Mouse (Mus musculus): ENCODE results near the gene Xcr1. TPM values are rescaled to one million over a fixed set of nuclear protein-coding genes. Genes with fewer than 3 reads are reported as not detected.

Gene Xcr1
- polyA plus RNA-seq, 1 experiment from 2014 or later, result not detected

DNA sequence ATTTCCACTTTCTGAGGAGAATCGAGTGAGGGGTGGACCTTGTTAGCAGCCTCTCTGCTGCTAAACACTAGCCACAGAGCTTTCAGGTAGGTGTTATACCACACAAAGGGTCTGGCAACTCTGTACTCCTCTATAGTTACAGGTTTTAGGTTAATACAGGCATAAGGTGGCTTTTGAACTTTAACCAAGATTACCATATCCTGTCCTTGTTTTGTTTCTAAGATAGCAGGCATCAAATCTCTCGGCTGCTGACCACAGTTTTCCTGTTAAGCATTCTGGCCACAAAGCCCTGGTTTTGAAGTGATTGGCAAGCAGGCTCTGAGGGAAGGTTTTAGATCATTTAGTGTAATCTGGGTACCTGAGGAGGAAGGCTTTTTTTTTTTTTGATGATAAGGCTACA lies 47.5 kb downstream of the Xcr1 start:
- H3K9ac ChIP-seq, result no peak overlapping the region
- no peaks in the 10 kb centered on the region for H3K9me3 ChIP-seq
- ATAC-seq (ENCODE audit: borderline replicate concordance, extremely low read depth, low FRiP score, low TSS enrichment), result no peak
- WGBS, result 74% methylated on average over 2 of the region's 2 CpGs
- no peak overlapping the region for H3K4me3 ChIP-seq
- no peaks in the 10 kb centered on the region for H3K27me3 ChIP-seq
- H3K27ac ChIP-seq, result no peak overlapping the region
- no peaks in the 10 kb centered on the region for H3K4me1 ChIP-seq
- H3K36me3 ChIP-seq, result peaks cover 45% of the 10 kb centered on the region
- no peak overlapping the region for H3K4me2 ChIP-seq

GRCm38 (mm10) chr9:123811831-123812230 lies 50.0 kb downstream of the Xcr1 start:
- Histone ChIP-seq H3K4me3 (no peak overlapping the region), H3K4me1 (no peaks in the 10 kb centered on the region), H3K36me3 (peaks cover 26% of the 10 kb centered on the region), H3K4me2 (no peak overlapping the region), H3K9ac (no peak overlapping the region), H3K9me3 (no peaks in the 10 kb centered on the region), H3K27me3 (no peaks in the 10 kb centered on the region), H3K27ac (no peak overlapping the region)
- no peak for ATAC-seq (ENCODE audit: borderline replicate concordance, extremely low read depth, low FRiP score, low TSS enrichment)
- 94% methylated on average over 3 of the region's 3 CpGs for WGBS

DNA sequence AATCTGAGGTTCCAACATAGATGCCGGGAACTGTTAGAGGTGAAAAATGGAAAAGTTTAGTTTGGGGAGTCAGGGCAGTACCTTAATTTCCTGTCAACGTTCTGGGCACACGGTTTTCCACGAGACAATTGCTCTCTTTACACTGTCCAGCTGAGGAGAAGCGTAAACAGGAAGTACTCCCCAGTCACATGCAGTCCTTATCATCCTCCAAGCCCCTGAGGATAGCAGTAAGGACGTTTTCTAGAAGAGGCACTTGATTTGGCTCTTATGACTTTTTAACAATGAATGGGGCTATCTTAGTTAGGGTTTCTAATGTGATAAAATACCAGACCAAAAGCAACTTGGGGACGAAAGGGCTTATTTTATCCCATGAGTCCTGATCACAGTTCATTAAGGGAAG lies 53.2 kb downstream of the Xcr1 start:
- H3K4me2 ChIP-seq, result no peak overlapping the region
- H3K36me3 ChIP-seq, result peaks cover 16% of the 10 kb centered on the region
- ATAC-seq (ENCODE audit: borderline replicate concordance, extremely low read depth, low FRiP score, low TSS enrichment), result no peak
- WGBS, result 45% methylated on average over 7 of the region's 7 CpGs
- H3K9me3 ChIP-seq, result no peaks in the 10 kb centered on the region
- H3K4me3 ChIP-seq, result no peak overlapping the region
- H3K27ac ChIP-seq, result no peak overlapping the region
- H3K9ac ChIP-seq, result no peak overlapping the region
- no peaks in the 10 kb centered on the region for H3K4me1 ChIP-seq
- H3K27me3 ChIP-seq, result no peaks in the 10 kb centered on the region

DNA sequence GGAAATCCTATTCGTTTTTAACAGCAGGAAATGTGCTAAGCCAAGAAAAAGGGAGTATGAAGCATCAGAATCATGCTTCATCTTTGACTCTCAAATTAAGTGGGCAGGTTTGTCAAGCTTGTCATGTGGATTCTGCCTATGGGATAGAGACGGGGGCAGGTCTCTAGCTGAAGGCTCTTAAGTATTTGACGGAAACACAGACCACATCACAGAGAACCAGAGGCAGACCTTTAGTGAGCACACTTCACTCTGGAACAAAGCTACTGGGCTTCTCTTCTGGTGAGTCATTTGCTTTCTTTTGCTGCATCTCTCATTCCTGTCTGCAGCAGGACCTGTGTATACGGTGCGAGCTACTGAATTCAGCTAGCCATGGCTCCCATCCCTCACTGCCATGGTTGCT lies 55.6 kb downstream of the Xcr1 start, which contains the start of gene Cxcr6:
Gene Cxcr6, plus strand, starts transcription at position 209 of the 400 bp plus-strand sequence.
- H3K27ac ChIP-seq, result no peak within 1 kb of the TSS
- H3K4me3 ChIP-seq, result no peak within 1 kb of the TSS
- no peak for ATAC-seq (ENCODE audit: borderline replicate concordance, extremely low read depth, low FRiP score, low TSS enrichment)
- H3K4me2 ChIP-seq, result no peak within 1 kb of the TSS
- H3K9me3 ChIP-seq, result no peaks in the 10 kb centered on the region
- H3K4me1 ChIP-seq, result no peaks in the 10 kb centered on the region
- no peak within 1 kb of the TSS for H3K9ac ChIP-seq
- H3K27me3 ChIP-seq, result no peaks in the 10 kb centered on the region
- H3K36me3 ChIP-seq, result peaks cover 15% of the 10 kb centered on the region; the same call in 1 of the 2 replicates
- 89% methylated on average over 5 of the region's 5 CpGs for WGBS

DNA sequence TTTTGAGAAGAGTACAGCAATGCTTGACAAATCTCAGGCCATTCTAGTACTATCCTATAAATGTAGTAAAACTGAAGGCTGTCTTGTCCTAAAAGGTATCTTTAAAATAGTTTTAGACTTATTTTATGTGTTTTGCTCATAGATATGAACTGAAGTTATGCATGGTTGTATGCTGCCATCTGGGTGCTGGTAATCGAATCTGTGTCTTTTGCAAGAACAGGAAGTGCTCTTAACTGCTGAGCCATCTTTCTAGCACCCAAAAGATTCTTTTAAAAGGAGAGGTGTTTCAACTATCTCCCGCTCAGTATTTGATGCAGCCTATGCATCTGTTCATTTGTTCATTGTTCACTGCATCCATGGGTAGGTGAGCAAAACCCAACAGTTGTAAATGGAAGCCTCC lies 56.6 kb downstream of the Xcr1 start:
- H3K27me3 ChIP-seq, result no peaks in the 10 kb centered on the region
- no peak overlapping the region for H3K9ac ChIP-seq
- ATAC-seq (ENCODE audit: borderline replicate concordance, extremely low read depth, low FRiP score, low TSS enrichment), result no peak
- H3K27ac ChIP-seq, result no peak overlapping the region
- no peak overlapping the region for H3K4me2 ChIP-seq
- H3K36me3 ChIP-seq, result peaks cover 12% of the 10 kb centered on the region; the same call in 1 of the 2 replicates
- H3K4me1 ChIP-seq, result no peaks in the 10 kb centered on the region
- H3K4me3 ChIP-seq, result no peak overlapping the region
- H3K9me3 ChIP-seq, result no peaks in the 10 kb centered on the region
- WGBS, result 89% methylated on average over 2 of the region's 2 CpGs

GRCm38 (mm10) chr9:123802896-123803295 lies 58.9 kb downstream of the Xcr1 start:
- H3K27ac ChIP-seq, result no peak overlapping the region
- H3K4me3 ChIP-seq, result no peak overlapping the region
- no peak for ATAC-seq (ENCODE audit: borderline replicate concordance, extremely low read depth, low FRiP score, low TSS enrichment)
- no peak overlapping the region for H3K9ac ChIP-seq
- no peaks in the 10 kb centered on the region for H3K4me1 ChIP-seq
- peaks cover 14% of the 10 kb centered on the region; the same call in 1 of the 2 replicates for H3K36me3 ChIP-seq
- no peak overlapping the region for H3K4me2 ChIP-seq
- no peaks in the 10 kb centered on the region for H3K27me3 ChIP-seq
- H3K9me3 ChIP-seq, result no peaks in the 10 kb centered on the region

- WGBS, result 91% methylated on average over 2 of the region's 2 CpGs
- H3K4me1 ChIP-seq, result no peaks in the 10 kb centered on the region
- no peak for ATAC-seq (ENCODE audit: borderline replicate concordance, extremely low read depth, low FRiP score, low TSS enrichment)
- H3K27ac ChIP-seq, result no peak overlapping the region
- H3K4me3 ChIP-seq, result no peak overlapping the region
- H3K36me3 ChIP-seq, result peaks cover 15% of the 10 kb centered on the region; the same call in 1 of the 2 replicates
- H3K27me3 ChIP-seq, result no peaks in the 10 kb centered on the region
- H3K9me3 ChIP-seq, result no peaks in the 10 kb centered on the region
- no peak overlapping the region for H3K4me2 ChIP-seq
- no peak overlapping the region for H3K9ac ChIP-seq
Measured at GRCm38 (mm10) chr9:123802421-123802820, 59.4 kb downstream of the Xcr1 start.

Other genes with a start within 250 kb of the Xcr1 start
- gene Slc6a20b, start 229.5 kb downstream of the Xcr1 start, polyA plus RNA-seq (2015; fragmentation: Nextera tagmentation; extraction: Ambion mirVana), result 0.15 and 0.18 TPM in 2 replicates
- gene Ccr9, start 183.6 kb downstream of the Xcr1 start, polyA plus RNA-seq (2015; fragmentation: Nextera tagmentation; extraction: Ambion mirVana), result 0.19 and 1.0 TPM in 2 replicates
- 0.12 and 0.31 TPM in 2 replicates for gene Slc6a20a, start 183.1 kb downstream of the Xcr1 start, polyA plus RNA-seq (2015; fragmentation: Nextera tagmentation; extraction: Ambion mirVana)
- 46.6 and 47.9 TPM in 2 replicates for gene Lztfl1, start 144.3 kb downstream of the Xcr1 start, polyA plus RNA-seq (2015; fragmentation: Nextera tagmentation; extraction: Ambion mirVana)
- 0.33 and 0.42 TPM in 2 replicates for gene Cxcr6, start 55.6 kb downstream of the Xcr1 start, polyA plus RNA-seq (2015; fragmentation: Nextera tagmentation; extraction: Ambion mirVana)
- 13.7 and 15.6 TPM in 2 replicates for gene Fyco1, start 10.1 kb downstream of the Xcr1 start, polyA plus RNA-seq (2015; fragmentation: Nextera tagmentation; extraction: Ambion mirVana)
- 3.4 and 3.6 TPM in 2 replicates for gene Ccr1, start 106.7 kb upstream of the Xcr1 start, polyA plus RNA-seq (2015; fragmentation: Nextera tagmentation; extraction: Ambion mirVana)
- not detected in 2 replicates for gene Ccr1l1, start 116.4 kb upstream of the Xcr1 start, polyA plus RNA-seq (2015; fragmentation: Nextera tagmentation; extraction: Ambion mirVana)
- gene Ccr3, start 159.9 kb upstream of the Xcr1 start, polyA plus RNA-seq (2015; fragmentation: Nextera tagmentation; extraction: Ambion mirVana), result 0.05 and 0.10 TPM in 2 replicates
- 7.0 and 7.5 TPM in 2 replicates for gene Ccr2, start 239.9 kb upstream of the Xcr1 start, polyA plus RNA-seq (2015; fragmentation: Nextera tagmentation; extraction: Ambion mirVana)

Data from lung, embryonic 15.5 days (tissue).